Comparison of ENCODE assay signal across 17 mouse cellular contexts in genomic region chr5:103846154-103846551, GRCm38 (mm10).
DNase-seq lines count a peak whose midpoint lies in the region; ATAC-seq and TF ChIP-seq lines count a peak whose summit lies in the region.
"Had no signal": no experiment of that assay in that cellular context is flagged by ENCODE, and none has a peak within 500 bp of the region (broad histone marks: within the 10 kb centered on the region; RNA-seq: fewer than 3 reads in every experiment).

No protein-coding gene starts in this region.

- peaks cover 17% of the 10 kb centered on the region for H3K4me1 ChIP-seq in hindbrain, embryonic 12.5 days
- H3K4me1 ChIP-seq in hindbrain, postnatal 0 days (ENCODE audit: insufficient read depth, low read length), result peaks cover 7% of the 10 kb centered on the region; the same call in 1 of the 2 replicates
- H3K4me1 ChIP-seq in liver, adult 2 months (ENCODE audit: control insufficient read depth, insufficient read depth, low read length), result peaks cover 12% of the 10 kb centered on the region
- H3K4me1 ChIP-seq in liver, postnatal 0 days (ENCODE audit: insufficient read depth), result no peaks in the 10 kb centered on the region
- H3K4me1 ChIP-seq in embryonic facial prominence, embryonic 11.5 days (ENCODE audit: control insufficient read depth, insufficient read depth, low read length), result peaks cover 9% of the 10 kb centered on the region
- H3K4me1 ChIP-seq in limb, embryonic 10.5 days, result peaks cover 29% of the 10 kb centered on the region
- peaks cover 3% of the 10 kb centered on the region; the same call in 1 of the 2 replicates for H3K4me1 ChIP-seq in heart, embryonic 12.5 days (replicated peaks)

- no peak for TF ChIP-seq CTCF in hindbrain, postnatal 0 days (IDR thresholded peaks at IDR 0.05; ENCODE audit: low read depth)
- no peak for TF ChIP-seq CTCF in liver, adult 2 months (IDR thresholded peaks at IDR 0.05; ENCODE audit: low read depth, low read length)
- no peak for TF ChIP-seq CTCF in liver, postnatal 0 days (IDR thresholded peaks at IDR 0.05; ENCODE audit: low read depth)

- no peaks in the 10 kb centered on the region for H3K79me2 ChIP-seq in liver, adult 2 months (ENCODE audit: control insufficient read depth, insufficient read depth, low read length)

- WGBS in hindbrain, embryonic 12.5 days, result 86% methylated on average over 10 of the region's 10 CpGs
- 79% methylated on average over 10 of the region's 10 CpGs for WGBS in hindbrain, postnatal 0 days
- 90% methylated on average over 10 of the region's 10 CpGs for WGBS in liver, adult 2 months
- 95% methylated on average over 10 of the region's 10 CpGs for WGBS in liver, postnatal 0 days (ENCODE audit: insufficient replicate concordance)
- WGBS in embryonic facial prominence, embryonic 11.5 days, result 74% methylated on average over 10 of the region's 10 CpGs
- WGBS in limb, embryonic 10.5 days, result 95% methylated on average over 10 of the region's 10 CpGs
- 94% methylated on average over 10 of the region's 10 CpGs for WGBS in heart, embryonic 12.5 days

- peaks cover 34% of the 10 kb centered on the region for H3K36me3 ChIP-seq in hindbrain, embryonic 12.5 days
- peaks cover 6% of the 10 kb centered on the region; the same call in 1 of the 2 replicates for H3K36me3 ChIP-seq in hindbrain, postnatal 0 days (ENCODE audit: insufficient read depth, low read length)
- H3K36me3 ChIP-seq in liver, adult 2 months (ENCODE audit: control insufficient read depth, insufficient read depth, low read length), result peaks cover 53% of the 10 kb centered on the region
- peaks cover 97% of the 10 kb centered on the region for H3K36me3 ChIP-seq in liver, postnatal 0 days (replicated peaks; ENCODE audit: insufficient read depth, low read length)
- H3K36me3 ChIP-seq in embryonic facial prominence, embryonic 11.5 days (replicated peaks; ENCODE audit: control insufficient read depth, insufficient read depth, low read depth, low read length), result no peaks in the 10 kb centered on the region
- H3K36me3 ChIP-seq in limb, embryonic 10.5 days, result peaks cover 48% of the 10 kb centered on the region
- H3K36me3 ChIP-seq in heart, embryonic 12.5 days, result peaks cover 79% of the 10 kb centered on the region

- TF ChIP-seq POLR2A in liver, adult 2 months (IDR thresholded peaks at IDR 0.05; ENCODE audit: extremely low read depth, insufficient read depth, low read length), result no peak

- 0 out of 2 replicates have a peak overlapping the region, but pooled peaks have one; percentile 13 for H3K27ac ChIP-seq in hindbrain, embryonic 12.5 days
- H3K27ac ChIP-seq in hindbrain, postnatal 0 days, result no peak overlapping the region
- H3K27ac ChIP-seq in liver, adult 2 months (replicated peaks; ENCODE audit: insufficient read depth, low read depth, low read length), result no peak overlapping the region
- H3K27ac ChIP-seq in liver, postnatal 0 days (ENCODE audit: low read depth), result no peak overlapping the region
- no peak overlapping the region for H3K27ac ChIP-seq in embryonic facial prominence, embryonic 11.5 days (replicated peaks; ENCODE audit: low read depth, low read length)
- H3K27ac ChIP-seq in limb, embryonic 10.5 days, result 0 out of 2 replicates have a peak overlapping the region, but pooled peaks have one; percentile 26
- no peak overlapping the region for H3K27ac ChIP-seq in heart, embryonic 12.5 days (ENCODE audit: poor library complexity, severe bottlenecking)

- no peak overlapping the region for H3K4me3 ChIP-seq in hindbrain, embryonic 12.5 days
- no peak overlapping the region for H3K4me3 ChIP-seq in hindbrain, postnatal 0 days (ENCODE audit: low read length)
- H3K4me3 ChIP-seq in liver, adult 2 months (ENCODE audit: insufficient read depth, low read depth, low read length), result no peak overlapping the region
- H3K4me3 ChIP-seq in liver, postnatal 0 days (ENCODE audit: low read depth, low read length), result no peak overlapping the region
- H3K4me3 ChIP-seq in embryonic facial prominence, embryonic 11.5 days (ENCODE audit: low read depth, low read length), result no peak overlapping the region
- H3K4me3 ChIP-seq in limb, embryonic 10.5 days, result no peak overlapping the region
- no peak overlapping the region for H3K4me3 ChIP-seq in heart, embryonic 12.5 days
- H3K4me3 ChIP-seq: embryonic facial prominence, embryonic 12.5 days; forebrain, embryonic 10.5 days; midbrain, embryonic 10.5 days; neural tube, embryonic 15.5 days had no signal

- H3K27me3 ChIP-seq in hindbrain, embryonic 12.5 days, result no peaks in the 10 kb centered on the region
- H3K27me3 ChIP-seq in hindbrain, postnatal 0 days (ENCODE audit: insufficient read depth, low read length), result no peaks in the 10 kb centered on the region
- no peaks in the 10 kb centered on the region for H3K27me3 ChIP-seq in liver, adult 2 months (ENCODE audit: control insufficient read depth, insufficient read depth, low read length)
- no peaks in the 10 kb centered on the region for H3K27me3 ChIP-seq in liver, postnatal 0 days (ENCODE audit: insufficient read depth, low read length)
- H3K27me3 ChIP-seq in embryonic facial prominence, embryonic 11.5 days (ENCODE audit: control insufficient read depth, insufficient read depth, low read length), result no peaks in the 10 kb centered on the region
- H3K27me3 ChIP-seq in limb, embryonic 10.5 days (ENCODE audit: low read depth, poor library complexity, severe bottlenecking), result no peaks in the 10 kb centered on the region
- no peaks in the 10 kb centered on the region for H3K27me3 ChIP-seq in heart, embryonic 12.5 days (replicated peaks)
- H3K27me3 ChIP-seq: neural tube, embryonic 15.5 days had no signal

- no peaks in the 10 kb centered on the region for H3K9me3 ChIP-seq in hindbrain, embryonic 12.5 days (replicated peaks)
- no peaks in the 10 kb centered on the region for H3K9me3 ChIP-seq in hindbrain, postnatal 0 days (ENCODE audit: low read length)
- no peaks in the 10 kb centered on the region for H3K9me3 ChIP-seq in liver, postnatal 0 days (ENCODE audit: low read length)
- no peaks in the 10 kb centered on the region for H3K9me3 ChIP-seq in embryonic facial prominence, embryonic 11.5 days (replicated peaks; ENCODE audit: control insufficient read depth, low read length)
- H3K9me3 ChIP-seq in limb, embryonic 10.5 days (replicated peaks), result no peaks in the 10 kb centered on the region
- H3K9me3 ChIP-seq in heart, embryonic 12.5 days (replicated peaks), result no peaks in the 10 kb centered on the region
- H3K9me3 ChIP-seq: embryonic facial prominence, embryonic 12.5 days; forebrain, embryonic 10.5 days; midbrain, embryonic 10.5 days; neural tube, embryonic 15.5 days had no signal

- ATAC-seq in hindbrain, embryonic 12.5 days (ENCODE audit: low FRiP score), result no peak
- no peak for ATAC-seq in hindbrain, postnatal 0 days
- ATAC-seq in liver, postnatal 0 days, result no peak
- ATAC-seq in embryonic facial prominence, embryonic 11.5 days (replicated peaks; ENCODE audit: insufficient number of reproducible peaks, low FRiP score, low TSS enrichment, low read depth), result peak; percentile 5; the same call in 1 of the 2 replicates
- ATAC-seq in heart, embryonic 12.5 days (ENCODE audit: insufficient number of reproducible peaks, low FRiP score), result no peak

- no peak overlapping the region for H3K9ac ChIP-seq in hindbrain, embryonic 12.5 days
- H3K9ac ChIP-seq in hindbrain, postnatal 0 days (replicated peaks; ENCODE audit: low read length), result no peak overlapping the region
- H3K9ac ChIP-seq in liver, adult 2 months (ENCODE audit: low read depth, low read length), result no peak overlapping the region
- no peak overlapping the region for H3K9ac ChIP-seq in liver, postnatal 0 days (replicated peaks)
- H3K9ac ChIP-seq in embryonic facial prominence, embryonic 11.5 days (replicated peaks; ENCODE audit: low read length), result no peak overlapping the region
- no peak overlapping the region for H3K9ac ChIP-seq in heart, embryonic 12.5 days
- H3K9ac ChIP-seq: embryonic facial prominence, embryonic 12.5 days; neural tube, embryonic 15.5 days had no signal

- no peak for TF ChIP-seq EP300 in liver, postnatal 0 days (IDR thresholded peaks at IDR 0.05; ENCODE audit: low read depth)

- H3K4me2 ChIP-seq in hindbrain, embryonic 12.5 days (replicated peaks), result no peak overlapping the region
- no peak overlapping the region for H3K4me2 ChIP-seq in hindbrain, postnatal 0 days (ENCODE audit: low read depth, low read length)
- H3K4me2 ChIP-seq in liver, postnatal 0 days (ENCODE audit: low read depth, low read length), result no peak overlapping the region
- H3K4me2 ChIP-seq in embryonic facial prominence, embryonic 11.5 days (ENCODE audit: low read depth, low read length), result no peak overlapping the region
- no peak overlapping the region for H3K4me2 ChIP-seq in heart, embryonic 12.5 days
- H3K4me2 ChIP-seq: embryonic facial prominence, embryonic 12.5 days; heart, embryonic 11.5 days; neural tube, embryonic 15.5 days had no signal

- DNase-seq in hindbrain, postnatal 0 days (ENCODE audit: low spot score), result no peak
- DNase-seq in liver, adult 2 months (ENCODE audit: extremely low read depth, low read depth, low spot score), result peak; percentile 37
- no peak for DNase-seq in liver, postnatal 0 days
- DNase-seq in embryonic facial prominence, embryonic 11.5 days (ENCODE audit: low spot score), result no peak
- no peak for DNase-seq in limb, embryonic 10.5 days (ENCODE audit: low spot score)
- no peak for DNase-seq in c-Kit-positive CD71-positive TER-119-positive erythroid progenitor cells, embryonic 14.5 days (ENCODE audit: low spot score)
- DNase-seq: adrenal gland, adult 8-10 months; B cell, adult 2 months; heart, postnatal 36 days; thymus, postnatal 25 days had no signal

Comparison
In these comparisons a context has a peak if more than half of its experiments do, and no peak if none do; other contexts are left out.
1. H3K27ac ChIP-seq: peak in hindbrain, embryonic 12.5 days (single experiment) and limb, embryonic 10.5 days (single experiment); none in hindbrain, postnatal 0 days (single experiment), liver, adult 2 months (single experiment), liver, postnatal 0 days (single experiment), embryonic facial prominence, embryonic 11.5 days (single experiment) and heart, embryonic 12.5 days (single experiment).